Mouse (Mus musculus) right cerebral cortex, postnatal 25 days (tissue): Measurements from ENCODE around the gene Clca2.

Experiments
- DNase-seq: peaks from one replicate; pipeline ENCODE4 v3.0.0; 2022

Gene Clca2

GRCm38 (mm10) chr3:145099291-145099690, at the start of gene Clca2:
Gene Clca2 (minus strand): TSS chr3:145099443.
- DNase-seq, result no peak

- DNase-seq, result no peak
Observed at GRCm38 (mm10) chr3:145147952-145148351, 48.7 kb upstream of the Clca2 start.

- no peak for DNase-seq
Observed at GRCm38 (mm10) chr3:145147483-145147882, 48.2 kb upstream of the Clca2 start.

- DNase-seq, result no peak
Observed at GRCm38 (mm10) chr3:145146871-145147270, 47.6 kb upstream of the Clca2 start.

GRCm38 (mm10) chr3:145143856-145144255, 44.6 kb upstream of the Clca2 start:
- DNase-seq, result no peak

GRCm38 (mm10) chr3:145142925-145143324, 43.7 kb upstream of the Clca2 start:
- no peak for DNase-seq

GRCm38 (mm10) chr3:145140236-145140635, 41.0 kb upstream of the Clca2 start:
- DNase-seq, result no peak

- DNase-seq, result no peak
Observed at GRCm38 (mm10) chr3:145131210-145131868, 32.1 kb upstream of the Clca2 start.

- DNase-seq, result no peak
Observed at GRCm38 (mm10) chr3:145129356-145129755, 30.1 kb upstream of the Clca2 start.

- no peak for DNase-seq
Observed at GRCm38 (mm10) chr3:145126618-145127017, 27.4 kb upstream of the Clca2 start.

GRCm38 (mm10) chr3:145119425-145119824, 20.2 kb upstream of the Clca2 start:
- DNase-seq, result no peak

- DNase-seq, result no peak
Observed at GRCm38 (mm10) chr3:145119002-145119358, 19.7 kb upstream of the Clca2 start.

GRCm38 (mm10) chr3:145118254-145119001, 19.2 kb upstream of the Clca2 start, which contains the start of gene Odf2l:
Gene Odf2l (plus strand): TSS chr3:145118588.
- peak; percentile 98 for DNase-seq

- DNase-seq, result no peak
Observed at GRCm38 (mm10) chr3:145117637-145118036, 18.4 kb upstream of the Clca2 start.

GRCm38 (mm10) chr3:145115169-145115568, 15.9 kb upstream of the Clca2 start:
- DNase-seq, result no peak

GRCm38 (mm10) chr3:145105773-145106504, 6.7 kb upstream of the Clca2 start:
- no peak for DNase-seq

GRCm38 (mm10) chr3:145105076-145105772, 6.0 kb upstream of the Clca2 start:
- DNase-seq, result no peak

GRCm38 (mm10) chr3:145103770-145104169, 4.5 kb upstream of the Clca2 start:
- DNase-seq, result no peak

GRCm38 (mm10) chr3:145103321-145103720, 4.1 kb upstream of the Clca2 start:
- no peak for DNase-seq

GRCm38 (mm10) chr3:145101891-145102555, 2.8 kb upstream of the Clca2 start:
- no peak for DNase-seq

- no peak for DNase-seq
Observed at GRCm38 (mm10) chr3:145087857-145088598, 11.2 kb downstream of the Clca2 start.

- no peak for DNase-seq
Observed at GRCm38 (mm10) chr3:145086180-145086579, 13.1 kb downstream of the Clca2 start.
